Mouse (Mus musculus): Measurements from ENCODE around the gene Mbd3.

Gene Mbd3

DNA sequence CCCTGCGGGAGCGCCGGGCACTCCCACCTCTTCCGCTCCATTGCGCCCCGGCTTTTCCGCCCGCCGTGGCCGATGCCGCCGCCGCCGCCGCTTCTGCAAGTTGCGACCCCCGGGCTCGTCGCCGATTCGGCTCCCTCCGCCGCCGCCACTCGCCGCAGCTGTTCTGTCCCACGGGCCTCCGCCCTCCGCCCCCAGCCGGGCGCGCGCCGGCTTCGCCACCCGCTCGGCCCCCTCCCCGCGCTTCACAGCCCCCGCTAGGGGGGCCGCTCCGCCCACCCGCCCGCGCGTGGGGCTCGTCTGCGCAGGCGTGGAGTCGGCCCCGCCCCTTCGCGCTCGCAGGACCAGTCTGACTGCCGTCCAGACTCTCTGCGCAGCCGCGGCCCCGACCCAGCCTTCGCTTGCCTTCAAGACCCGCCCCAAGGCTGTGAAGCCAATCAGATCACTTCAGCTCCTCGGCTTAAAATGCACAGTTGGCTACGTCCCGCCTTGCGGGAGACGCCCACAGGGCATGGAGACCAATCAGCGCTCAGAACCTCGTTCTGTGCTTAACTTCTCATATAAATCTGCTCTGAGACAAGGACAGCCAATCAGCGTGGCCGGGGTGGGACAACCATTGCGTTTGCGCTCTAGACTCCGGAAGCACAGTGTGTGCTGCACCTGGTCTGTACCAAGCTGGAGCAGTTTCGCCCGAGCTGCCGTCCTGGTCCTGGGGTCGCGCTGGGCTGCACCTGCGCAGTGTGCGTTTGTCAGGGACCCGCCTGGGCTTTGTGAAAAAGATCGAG, at the start of gene Mbd3:
Mbd3 (minus strand) TSS at position 360 of the 782 bp plus-strand sequence.
- peak; percentile 100 for DNase-seq (ENCODE audit: low spot score)

DNA sequence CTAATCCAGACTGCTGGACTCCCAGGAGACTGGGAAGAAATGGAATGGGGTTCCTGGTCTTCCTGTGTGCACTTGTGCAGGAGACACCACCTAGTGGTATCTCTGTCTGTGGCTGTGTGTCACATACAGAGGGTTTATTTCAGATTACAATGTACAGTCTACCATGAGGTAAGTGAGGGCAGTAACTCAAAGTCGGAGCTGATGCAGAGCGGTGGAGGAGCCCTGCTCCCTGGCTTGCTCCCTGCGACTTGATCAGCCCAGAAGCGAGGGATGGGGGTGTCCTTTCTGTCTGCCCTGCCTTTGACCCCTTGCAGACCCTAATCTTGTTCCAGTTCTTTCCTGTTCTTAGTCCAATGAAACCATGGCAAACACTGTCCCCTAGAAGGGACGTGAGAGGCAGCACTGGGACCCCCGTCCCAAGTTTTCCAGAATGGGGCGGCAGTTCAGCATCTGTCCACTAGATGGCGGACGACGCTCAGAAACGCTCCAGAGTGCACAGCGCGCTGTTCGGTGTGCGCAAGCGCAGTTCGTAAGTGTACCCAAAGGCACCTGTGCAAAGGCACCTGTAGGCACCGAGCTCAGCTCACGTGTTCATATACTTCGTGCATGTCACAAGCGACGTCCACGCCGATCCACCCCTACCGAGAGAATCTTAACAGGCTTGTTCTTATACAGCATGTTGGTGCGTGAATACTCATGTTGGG, 46.7 kb upstream of the Mbd3 start:
- peak; percentile 57 for DNase-seq (ENCODE audit: low spot score)

DNA sequence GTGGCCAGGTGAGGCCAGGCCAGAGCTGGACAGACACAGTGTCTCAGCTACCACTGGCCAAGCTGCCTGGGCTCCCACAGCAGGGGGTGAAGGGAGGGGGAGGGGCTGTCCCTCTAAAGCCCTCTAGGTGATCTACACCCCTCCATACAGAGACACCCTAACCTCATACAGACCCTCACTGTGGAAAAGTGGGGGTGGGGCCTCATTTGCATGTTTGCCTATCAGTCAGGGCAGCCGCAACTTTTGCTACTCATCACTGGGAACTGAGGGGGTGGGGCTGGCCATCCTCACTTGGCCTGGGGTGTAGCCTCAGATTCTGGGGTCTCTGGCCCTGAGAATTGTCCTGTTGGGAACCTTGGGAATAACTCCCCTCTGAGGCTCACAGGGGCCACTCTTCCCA, 45.7 kb upstream of the Mbd3 start:
- DNase-seq (ENCODE audit: low spot score), result no peak

DNA sequence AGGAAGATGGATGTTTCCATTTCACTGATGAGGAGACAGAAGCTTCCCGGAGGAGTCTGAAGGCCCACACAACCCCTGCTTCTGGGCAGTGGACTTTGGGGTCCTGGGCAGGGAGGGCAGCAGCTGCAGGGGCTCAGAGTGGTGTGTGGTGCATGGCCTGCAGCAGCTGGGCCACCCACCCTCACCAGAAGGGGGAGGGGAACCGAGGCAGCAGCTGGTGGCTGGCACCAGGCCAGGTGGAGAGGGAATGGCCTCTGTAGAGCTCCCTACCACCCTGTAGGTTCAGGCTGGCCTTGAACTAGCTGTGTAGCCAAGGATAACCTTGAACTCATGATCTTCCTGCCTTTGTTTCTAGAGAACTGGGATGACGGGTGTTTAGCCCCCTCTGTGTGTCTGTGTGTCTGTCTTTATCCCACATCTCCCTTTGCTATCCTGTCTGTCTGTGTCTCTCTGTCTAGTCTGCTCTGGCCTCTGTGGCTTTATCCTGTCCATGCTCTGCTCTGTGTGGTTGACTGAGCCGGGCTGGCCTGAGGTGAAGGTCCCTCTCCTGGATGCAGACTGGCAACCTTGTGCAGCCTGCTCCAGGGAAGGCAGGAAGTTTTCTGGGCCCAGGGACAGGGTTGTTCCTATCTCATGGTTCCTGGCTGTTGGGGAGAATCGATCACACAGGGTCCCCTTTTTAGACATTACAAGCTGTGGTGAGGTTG, 45.1 kb upstream of the Mbd3 start:
- DNase-seq (ENCODE audit: low spot score), result no peak

DNA sequence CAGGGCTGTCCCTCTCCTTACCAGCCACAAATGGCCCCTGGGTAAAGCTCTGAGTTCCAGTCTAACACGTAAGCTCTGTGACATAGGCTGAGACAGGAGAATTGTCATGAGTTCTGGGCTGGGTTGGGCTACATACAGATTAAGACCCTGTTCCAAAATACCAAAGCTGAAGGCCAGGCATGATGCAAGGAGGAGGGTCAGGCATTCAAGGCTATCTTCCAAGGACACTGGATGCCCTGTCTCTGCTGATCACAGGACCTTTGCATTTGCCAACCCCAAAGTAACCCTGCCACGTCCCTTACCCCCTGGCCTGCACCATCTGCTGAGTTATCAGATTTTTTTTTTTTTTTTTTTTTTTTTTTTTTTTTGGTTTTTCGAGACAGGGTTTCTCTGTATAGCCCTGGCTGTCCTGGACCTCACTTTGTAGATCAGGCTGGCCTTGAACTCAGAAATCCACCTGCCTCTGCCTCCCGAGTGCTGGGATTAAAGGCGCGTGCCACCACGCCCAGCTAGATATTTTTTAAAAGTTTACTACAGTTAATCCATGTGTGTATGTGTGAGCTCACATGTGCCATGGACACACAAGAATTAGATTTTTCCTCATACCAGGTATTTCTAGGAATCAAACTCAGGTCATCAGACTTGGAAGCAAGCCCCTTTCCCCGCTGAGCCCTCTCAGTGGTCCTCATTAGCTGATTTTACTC, 44.4 kb upstream of the Mbd3 start:
- no peak for DNase-seq (ENCODE audit: low spot score)

DNA sequence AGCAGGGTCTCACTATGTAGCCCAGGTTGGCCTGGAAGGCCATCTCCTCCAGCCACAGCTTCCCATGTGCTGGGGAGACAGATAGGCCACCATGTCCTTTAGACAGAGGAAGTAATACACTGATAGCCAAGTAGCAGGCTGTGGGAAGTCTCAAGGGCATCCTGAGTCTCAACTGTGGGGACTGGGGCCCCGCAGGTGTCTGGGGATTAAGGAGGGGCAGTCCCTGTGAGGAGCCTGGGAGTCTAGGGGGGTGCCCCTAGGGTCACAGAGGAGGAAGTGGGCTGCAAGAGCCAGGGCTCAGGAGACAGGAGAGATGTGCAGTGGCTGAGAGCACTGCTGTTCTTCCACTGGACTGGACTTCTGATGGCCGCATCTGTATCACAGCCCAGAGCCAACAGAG, 43.6 kb upstream of the Mbd3 start:
- no peak for DNase-seq (ENCODE audit: low spot score)

DNA sequence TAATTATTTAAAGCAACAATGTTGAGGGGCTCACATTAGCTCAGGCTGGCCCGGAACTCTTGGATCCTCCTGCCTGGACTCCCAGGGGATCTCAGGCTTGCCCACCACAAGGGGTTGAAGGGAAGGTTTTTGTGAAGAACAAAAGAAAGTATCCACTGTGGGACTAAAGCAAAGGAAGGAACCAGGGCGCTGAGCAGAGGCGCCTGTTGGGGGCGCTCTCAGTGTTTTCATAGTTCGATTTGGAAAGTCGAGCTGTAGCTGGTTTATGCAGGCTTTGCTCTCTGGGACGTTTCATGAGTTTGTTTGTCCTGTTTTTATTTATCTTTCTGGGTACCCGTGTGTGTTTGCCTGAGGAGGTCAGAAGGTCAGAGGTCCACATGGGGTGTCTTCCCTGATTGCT, 42.2 kb upstream of the Mbd3 start:
- no peak for DNase-seq (ENCODE audit: low spot score)

DNA sequence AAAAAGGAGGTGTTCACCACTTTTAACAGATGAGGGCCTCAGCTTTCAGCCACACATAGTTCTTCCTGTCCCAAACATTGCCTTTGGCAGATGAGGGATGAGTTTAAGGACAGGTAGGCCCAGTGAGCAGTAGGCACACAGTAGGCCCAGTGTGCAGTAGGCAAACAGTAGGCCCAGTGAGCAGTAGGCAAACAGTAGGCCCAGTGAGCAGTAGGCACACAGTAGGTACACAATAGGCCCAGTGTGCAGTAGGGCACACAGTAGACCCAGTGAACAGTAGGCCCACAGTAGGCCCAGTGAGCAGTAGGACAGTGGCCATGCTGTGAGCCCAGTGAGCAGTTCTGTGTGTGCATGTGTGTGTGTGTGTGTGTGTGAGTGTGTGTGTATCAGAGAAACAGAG, 40.7 kb upstream of the Mbd3 start:
- DNase-seq (ENCODE audit: low spot score), result no peak

DNA sequence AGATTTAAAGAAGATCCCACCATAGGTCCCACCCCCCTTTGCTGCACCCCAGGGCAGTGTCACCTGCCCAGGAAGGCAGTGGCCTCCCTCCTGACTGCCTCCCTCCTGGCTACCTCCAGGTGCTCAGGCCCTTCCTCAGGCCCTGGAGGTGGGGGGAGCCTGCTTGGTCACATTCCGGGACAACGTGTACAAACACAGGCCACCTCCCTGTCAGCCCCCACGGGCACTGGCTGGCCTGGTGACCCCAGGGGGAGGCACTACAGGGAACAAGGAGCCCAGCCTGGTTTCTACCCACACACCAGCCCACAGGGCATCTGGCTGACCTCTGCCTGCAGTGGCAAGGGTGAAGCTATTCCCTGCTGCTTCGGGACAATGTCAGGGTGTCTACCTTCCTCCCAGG, 38.6 kb upstream of the Mbd3 start:
- no peak for DNase-seq (ENCODE audit: low spot score)

DNA sequence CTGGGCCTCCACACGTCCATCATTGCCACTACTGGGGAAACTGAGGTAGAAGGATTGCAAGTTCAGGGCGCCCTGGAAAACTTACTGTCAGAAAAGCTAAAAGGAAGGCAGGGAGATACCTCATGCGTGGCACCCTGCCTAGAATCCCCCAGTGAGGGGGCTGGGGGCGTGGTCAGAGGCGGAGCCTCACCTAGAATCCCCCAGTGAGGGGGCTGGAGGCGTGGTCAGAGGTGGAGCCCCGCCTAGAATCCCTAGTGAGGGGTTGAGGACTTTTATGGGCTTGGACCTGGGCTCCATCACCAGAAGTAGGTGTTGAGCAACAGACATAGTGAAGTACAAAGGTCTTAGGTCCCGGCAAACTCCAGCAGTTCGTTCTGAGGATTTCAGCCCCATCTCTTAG, 36.9 kb upstream of the Mbd3 start:
- peak; percentile 61 for DNase-seq (ENCODE audit: low spot score)

DNA sequence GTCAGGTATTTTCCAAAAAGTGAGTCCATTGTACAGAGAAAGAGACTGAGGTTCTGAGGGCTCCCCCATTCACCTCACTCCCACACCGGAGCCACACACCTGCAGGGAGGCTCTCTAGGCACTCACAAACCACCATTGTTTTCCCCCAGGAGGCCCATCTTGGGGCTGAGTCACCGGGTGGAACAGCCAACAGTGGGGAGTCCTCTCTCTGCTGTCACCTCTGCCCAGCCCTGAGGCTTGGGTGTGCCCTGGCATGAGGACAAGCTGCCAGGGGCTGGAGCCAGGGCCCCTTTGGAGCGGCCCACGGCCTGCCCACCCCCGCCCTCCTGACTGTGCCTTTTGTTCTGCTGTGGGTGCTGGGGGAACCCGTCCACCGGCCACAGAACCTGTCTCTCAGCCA, 36.4 kb upstream of the Mbd3 start:
- DNase-seq (ENCODE audit: low spot score), result no peak

DNA sequence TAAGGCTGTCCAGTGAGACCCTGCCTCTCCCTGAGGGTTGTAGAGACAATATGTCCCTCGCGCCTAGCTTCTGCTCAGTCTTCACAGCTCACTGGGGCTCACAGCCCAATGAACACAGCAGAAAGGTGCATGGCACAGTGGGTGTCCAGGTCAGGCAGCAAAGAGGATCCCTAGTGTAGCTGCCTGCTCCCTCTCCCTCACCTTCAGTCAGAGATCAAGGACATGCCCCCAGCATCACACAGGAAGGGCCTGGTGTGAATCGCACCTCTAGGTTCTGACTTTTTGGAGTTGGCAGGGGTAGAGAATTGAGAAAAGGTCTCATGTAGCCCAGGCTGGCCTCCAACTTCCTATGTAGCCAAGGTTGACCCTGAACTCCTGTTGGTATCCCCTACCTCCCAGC, 35.5 kb upstream of the Mbd3 start:
- no peak for DNase-seq (ENCODE audit: low spot score)

DNA sequence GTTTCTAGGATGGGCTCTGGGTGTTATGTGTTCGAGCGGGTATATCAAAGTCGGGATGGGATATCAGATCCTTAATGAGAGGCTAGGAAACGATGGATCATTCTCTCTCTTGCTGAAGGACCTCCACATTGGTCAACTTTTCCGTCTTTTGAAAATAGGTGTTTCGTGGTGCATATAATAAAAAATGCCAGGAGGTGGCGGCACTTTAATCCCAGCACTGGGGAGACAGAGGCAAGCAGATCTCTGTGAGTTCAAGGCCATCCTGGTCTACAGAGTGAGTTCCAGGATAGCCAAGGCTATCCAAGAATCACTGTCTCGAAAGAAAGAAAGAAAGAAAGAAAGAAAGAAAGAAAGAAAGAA, 34.9 kb upstream of the Mbd3 start:
- no peak for DNase-seq (ENCODE audit: low spot score)

DNA sequence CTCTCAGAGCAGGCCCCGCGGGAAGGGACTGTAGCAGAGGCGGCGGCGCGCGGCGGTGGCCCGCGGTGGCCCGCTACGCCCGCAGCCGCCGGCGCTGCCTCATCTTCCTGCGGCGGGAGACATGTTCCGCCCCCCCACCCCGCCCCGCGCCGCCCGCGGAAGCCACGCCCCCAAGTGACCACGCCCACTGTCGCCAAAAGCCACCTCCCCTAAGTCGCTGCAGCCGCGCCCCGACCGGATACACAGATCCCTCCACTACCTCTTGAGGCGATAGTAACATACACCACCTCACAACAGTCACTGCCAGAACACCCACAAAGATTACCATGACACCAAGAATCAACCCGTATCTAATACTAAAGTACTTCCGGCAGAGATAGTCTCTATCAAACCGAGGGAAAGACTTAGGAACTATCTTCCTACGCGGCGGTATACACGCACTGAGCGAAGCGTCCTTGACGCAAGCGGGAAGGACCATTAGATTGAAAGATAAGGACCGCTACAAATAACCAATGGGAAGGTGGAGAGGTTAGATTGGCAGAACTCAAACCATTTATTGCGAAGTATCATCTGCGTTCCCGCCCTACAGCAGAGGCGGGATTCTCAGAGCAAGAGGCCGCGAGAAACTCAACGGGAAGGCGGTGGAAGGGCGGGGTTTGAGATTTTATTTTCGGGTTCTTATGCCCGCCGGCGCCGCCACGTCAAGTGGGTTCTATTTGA, 34.3 kb upstream of the Mbd3 start, which contains the start of gene Tcf3:
Tcf3 (minus strand) TSS at position 135 of the 720 bp plus-strand sequence.
- peak; percentile 97 for DNase-seq (ENCODE audit: low spot score)

DNA sequence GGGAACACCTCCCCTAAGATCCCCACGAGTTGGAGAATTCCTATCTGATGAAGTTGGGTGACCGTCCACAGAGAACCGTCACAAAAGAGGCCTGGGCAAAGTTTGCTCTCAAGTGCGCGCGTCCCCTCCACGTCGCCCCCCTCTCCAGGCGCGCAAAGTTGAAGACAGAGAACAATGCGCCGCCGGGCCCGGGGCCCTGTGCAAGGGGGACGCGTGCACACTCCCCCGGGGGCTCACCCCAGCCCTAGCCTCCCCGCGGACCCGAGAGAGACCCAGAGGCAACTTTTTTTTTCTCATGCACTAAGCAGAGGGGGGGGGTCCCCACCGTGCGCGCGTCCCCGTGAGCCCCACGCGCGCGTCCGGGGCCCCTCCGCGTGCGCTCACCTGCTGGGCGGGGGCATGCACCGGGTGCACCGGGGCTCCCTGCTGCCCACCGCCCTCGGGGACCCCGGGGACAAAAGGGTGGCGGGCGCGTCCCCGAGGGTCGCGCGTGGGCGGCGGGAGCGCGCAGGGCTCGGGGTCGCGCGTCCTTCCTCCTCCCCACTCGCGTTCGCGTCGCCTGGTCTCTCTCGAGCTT, 33.7 kb upstream of the Mbd3 start:
- DNase-seq (ENCODE audit: low spot score), result peak; percentile 55

DNA sequence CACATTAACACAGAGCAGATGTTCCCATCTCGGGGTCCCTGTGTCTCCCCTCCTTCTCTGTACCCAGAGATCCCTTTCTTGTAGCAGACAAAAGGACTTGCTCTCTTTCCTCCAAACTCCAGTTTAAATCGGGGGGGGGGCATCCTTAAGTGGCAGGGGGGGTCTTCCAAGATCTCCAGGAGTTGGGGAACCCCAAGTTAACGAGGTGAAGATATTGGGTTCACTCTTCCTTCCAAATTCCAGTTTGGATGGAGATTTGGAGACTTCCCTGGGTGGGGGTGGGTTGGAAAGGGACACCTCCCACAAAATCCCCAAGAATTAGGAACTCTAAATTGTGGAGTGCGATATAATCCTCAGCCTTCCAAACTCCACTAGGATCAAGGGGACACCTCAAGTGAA, 33.0 kb upstream of the Mbd3 start:
- DNase-seq (ENCODE audit: low spot score), result no peak

DNA sequence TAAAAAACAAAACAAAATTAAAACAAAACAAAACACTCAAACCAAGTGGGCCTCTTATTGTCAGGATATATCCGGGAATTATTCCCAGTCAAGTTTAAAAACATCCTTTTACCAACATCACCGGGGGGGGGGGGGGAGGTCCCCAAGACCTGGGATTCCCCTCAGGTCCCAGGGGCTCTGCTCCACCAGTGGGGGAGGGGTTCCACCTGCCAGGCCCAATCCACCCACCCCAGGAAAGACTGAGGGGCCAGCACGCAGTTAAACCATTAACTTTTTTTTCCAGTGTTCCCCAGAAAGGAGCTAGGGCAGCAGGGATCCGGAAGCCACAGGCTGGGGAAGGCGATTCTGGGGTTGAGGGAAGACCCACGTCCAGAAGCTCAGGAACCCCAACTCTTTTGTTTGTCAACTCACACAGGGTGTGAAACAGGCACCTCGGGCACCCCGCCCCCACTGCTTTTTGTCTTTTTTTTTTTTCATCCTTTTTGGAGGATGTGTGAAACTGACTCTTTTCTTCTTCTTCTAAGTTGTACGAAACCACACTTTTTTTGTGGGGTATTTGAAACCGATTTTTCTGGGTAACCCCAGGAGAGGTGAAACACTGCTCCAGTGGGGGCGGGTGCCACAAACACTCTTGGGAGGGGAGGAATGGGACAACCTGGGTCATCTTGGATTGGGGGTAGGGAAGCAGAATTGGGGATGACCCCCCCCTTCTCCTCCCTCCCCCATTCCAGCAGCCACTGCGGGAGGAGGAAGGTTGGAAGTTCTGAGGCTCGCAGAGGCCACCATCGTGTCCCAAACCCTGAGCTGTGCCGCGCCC, 32.4 kb upstream of the Mbd3 start:
- no peak for DNase-seq (ENCODE audit: low spot score)

DNA sequence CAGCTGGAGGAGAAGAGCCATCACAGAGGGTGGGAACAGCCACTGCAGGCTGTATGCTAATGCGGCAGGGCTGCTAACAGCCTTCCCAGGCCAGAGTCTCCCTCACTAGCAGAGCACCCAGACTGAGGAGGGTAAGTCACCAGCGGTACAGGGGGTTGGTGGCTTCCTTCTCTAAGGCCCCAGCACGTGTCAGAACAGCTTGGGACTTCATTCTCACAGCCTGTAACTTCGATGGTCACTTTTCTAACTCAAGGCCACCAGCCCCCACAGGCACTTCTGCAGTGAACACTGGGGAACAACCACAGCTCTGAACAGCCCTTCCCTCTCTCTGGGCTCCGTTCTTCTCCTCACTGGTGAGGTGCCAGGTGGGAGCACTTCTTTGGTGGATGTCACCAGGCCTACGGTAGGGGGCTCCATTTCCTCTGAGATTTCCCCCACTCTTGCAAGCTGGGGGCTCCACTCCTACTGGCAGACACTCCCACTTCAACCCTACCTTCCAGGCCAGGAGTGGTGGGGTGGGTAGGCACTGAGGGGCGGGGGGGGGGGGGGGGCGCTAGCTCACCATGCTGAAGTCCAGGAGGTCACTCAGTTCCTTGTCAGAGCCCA, 31.1 kb upstream of the Mbd3 start:
- DNase-seq (ENCODE audit: low spot score), result no peak

DNA sequence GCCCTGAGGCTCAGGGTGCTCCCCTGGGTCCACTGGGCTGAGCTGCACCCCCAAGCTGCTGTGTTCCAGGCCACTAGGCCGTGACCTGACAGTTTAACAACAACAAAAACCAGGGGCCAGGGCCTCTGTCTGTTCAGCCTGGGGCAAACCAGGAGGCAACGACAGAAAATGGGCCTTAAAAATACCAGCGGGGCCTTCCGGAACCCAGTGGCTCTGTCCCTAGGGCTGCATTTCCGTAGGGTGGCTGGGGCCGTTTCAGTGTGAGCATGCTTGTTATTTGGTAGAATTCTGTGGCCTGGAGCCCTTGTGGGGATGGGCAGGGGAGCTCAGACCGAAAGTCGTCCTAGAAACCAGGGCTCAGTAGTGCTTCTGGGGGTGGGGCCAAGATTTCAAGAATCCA, 30.4 kb upstream of the Mbd3 start:
- DNase-seq (ENCODE audit: low spot score), result no peak

DNA sequence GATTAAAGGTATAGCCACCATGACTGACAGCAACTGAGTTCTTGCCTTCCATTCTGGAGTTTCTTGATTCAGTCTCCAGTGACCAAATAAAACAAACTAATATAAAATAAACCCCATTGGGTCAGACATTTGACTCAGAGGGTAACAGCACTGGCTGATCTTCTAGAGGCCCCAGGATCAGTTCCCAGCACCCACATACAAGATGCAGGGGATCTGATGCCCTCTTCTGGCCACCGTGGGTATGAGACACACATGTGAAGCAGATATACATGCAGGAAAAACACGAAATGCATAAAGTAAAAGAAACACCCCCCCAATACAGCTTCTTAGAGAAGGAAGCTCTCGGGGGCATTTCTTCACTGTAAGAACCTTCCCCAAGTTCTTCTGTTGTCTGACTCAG, 25.7 kb upstream of the Mbd3 start:
- DNase-seq (ENCODE audit: low spot score), result no peak

Measured in yolk sac, embryonic 10.5 days (tissue).